Mouse (Mus musculus) heart, postnatal 0 days (tissue): ENCODE measurements around the gene Fbxo3.

Experiments
- CTCF ChIP-seq: IDR thresholded peaks from 2 replicates; pipeline ENCODE4 v1.5.1; 2016; ENCODE audit warnings: antibody characterized with exemption, control low read depth, low read depth
- EP300 ChIP-seq: IDR thresholded peaks from 2 replicates; pipeline ENCODE4 v1.6.1; 2016; ENCODE audit warnings: antibody characterized with exemption, low read depth

DNA sequence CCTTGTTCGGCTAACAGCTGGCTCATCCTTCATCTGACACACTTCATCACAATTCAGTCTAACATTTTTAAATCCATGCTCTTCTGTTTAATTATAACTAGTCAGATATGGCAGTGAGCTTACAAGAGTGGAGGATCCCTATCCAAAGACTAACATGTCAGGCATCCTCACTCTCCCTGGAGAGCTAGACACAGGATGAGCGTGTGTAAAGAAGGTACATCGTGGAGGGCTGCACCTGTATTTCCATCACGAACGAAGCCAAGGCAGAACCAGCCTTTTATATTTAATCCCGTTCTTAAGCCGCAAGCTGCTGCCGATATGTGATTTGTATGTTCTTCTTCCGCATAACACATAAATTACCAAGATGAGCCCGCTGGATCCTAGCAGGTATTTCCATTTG lies 44.4 kb upstream of the Fbxo3 start:
- TF ChIP-seq CTCF (no peak), EP300 (no peak)
